Mouse (Mus musculus) T-cell, adult 2 months (primary cell): ENCODE data around the gene Jmjd6.
"Not testable (repeated sequence)": the region's sequence is repeated elsewhere in the genome, so short reads cannot be mapped to it uniquely, and the experiment has no call there.

Source experiments
- DNase-seq: peaks from one replicate; pipeline ENCODE4 v3.0.0; 2022; ENCODE audit warnings: low spot score

Gene Jmjd6

DNA sequence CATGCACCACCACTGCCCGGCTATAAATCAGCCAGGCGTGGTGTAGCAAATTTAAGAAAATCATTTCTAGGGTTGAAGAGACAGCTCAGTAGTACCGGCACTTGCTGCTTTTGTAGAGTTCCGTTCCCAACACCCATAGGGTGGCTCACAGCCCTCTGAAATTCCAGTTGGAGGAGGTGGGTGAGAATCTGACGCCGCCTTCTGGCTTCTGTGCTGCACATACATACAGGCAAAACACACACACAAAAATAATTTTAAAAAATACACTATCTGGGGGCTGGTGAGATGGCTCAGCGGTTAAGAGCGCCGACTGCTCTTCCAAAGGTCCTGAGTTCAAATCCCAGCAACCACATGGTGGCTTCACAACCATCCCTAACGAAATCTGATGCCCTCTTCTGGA, 19.4 kb downstream of the Jmjd6 start:
- not testable (repeated sequence) for DNase-seq

DNA sequence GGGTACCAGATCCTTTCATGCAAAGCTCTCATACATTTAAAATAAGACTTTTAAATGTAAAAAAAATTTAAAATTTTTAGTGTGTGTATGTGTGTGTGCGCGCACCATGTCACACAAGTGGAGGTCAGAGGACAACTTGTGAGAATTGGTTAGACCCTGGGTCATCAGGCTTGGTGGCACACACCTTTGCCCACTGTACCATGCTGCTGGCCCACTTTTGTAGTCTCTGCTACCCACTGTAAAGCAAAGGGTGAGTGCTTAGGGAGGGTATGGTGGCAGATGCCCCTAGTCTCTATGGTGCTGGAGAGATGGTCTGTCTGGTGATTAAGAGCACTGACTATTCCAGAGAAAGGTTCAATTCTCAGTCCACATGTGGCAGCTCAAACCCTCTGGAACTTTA, 20.0 kb downstream of the Jmjd6 start:
- DNase-seq, result no peak

GRCm38 (mm10) chr11:116822626-116823025, 20.6 kb downstream of the Jmjd6 start:
- no peak for DNase-seq

- DNase-seq, result no peak
These were observed 21.0 kb downstream of the Jmjd6 start for GRCm38 (mm10) chr11:116822215-116822614.

- DNase-seq, result no peak
These were observed 21.9 kb downstream of the Jmjd6 start for GRCm38 (mm10) chr11:116821057-116821940.

DNA sequence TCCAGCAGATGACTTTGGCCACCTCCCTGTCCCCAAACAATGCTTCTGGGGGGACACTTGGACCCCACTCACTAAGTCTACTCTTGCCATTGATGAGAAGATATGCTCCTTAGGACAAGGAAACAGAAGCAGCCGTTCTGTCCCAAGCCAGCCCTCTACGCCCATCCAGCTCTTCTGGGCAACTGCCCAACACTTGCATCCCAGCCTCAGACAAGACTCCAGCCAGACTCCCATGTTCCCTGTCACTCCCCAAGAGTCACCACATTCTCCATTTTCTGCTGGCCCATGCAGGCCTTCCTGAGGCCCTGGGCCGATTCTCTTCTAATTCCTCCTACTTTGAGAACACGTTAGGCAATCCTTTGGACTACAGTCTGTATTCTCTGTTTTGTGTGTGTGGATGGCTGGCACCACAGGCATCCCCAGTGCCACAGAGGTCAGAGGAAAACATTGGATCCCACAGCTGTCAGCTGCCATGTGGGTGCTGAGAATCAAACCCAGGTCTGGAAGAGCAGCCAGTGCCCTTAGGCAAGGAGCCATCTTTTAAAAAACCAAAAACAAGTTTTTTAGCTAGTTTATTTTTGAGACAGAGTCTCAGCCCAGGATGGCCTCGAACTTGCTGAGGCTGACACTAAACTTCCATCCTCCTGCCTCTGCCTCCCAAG, 23.2 kb downstream of the Jmjd6 start:
- no peak for DNase-seq

- no peak for DNase-seq
These were observed 24.5 kb downstream of the Jmjd6 start for GRCm38 (mm10) chr11:116818722-116819121.

- no peak for DNase-seq
These were observed 25.7 kb downstream of the Jmjd6 start for GRCm38 (mm10) chr11:116817567-116817966.

- no peak for DNase-seq
These were observed 26.5 kb downstream of the Jmjd6 start for GRCm38 (mm10) chr11:116816769-116817168.

DNA sequence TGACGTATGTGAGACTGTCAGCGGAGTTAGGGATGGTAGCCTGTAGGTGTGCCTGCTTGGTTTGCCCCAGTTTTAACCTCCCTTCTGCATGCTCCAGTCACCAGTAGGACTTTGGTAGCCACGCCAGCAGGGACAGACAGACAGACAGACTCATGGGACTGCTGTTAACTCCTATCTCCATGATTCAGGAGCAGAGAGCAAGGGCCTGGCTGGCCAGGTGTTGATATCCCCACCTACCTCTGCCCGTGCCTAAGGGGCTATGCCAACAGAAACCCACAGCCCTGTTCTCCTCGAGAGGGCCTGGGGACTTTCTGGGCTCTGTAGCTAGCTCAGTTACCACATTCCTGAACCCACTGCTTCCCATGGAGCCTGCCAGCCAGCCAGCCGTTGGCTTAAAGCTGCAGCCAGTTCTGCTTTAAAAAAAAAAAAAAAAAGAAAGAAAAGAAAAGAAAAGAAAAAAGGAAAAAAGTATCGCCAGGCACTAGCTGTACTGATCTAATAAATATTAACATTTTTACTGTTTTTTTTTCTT, 28.3 kb downstream of the Jmjd6 start:
- DNase-seq, result no peak

DNA sequence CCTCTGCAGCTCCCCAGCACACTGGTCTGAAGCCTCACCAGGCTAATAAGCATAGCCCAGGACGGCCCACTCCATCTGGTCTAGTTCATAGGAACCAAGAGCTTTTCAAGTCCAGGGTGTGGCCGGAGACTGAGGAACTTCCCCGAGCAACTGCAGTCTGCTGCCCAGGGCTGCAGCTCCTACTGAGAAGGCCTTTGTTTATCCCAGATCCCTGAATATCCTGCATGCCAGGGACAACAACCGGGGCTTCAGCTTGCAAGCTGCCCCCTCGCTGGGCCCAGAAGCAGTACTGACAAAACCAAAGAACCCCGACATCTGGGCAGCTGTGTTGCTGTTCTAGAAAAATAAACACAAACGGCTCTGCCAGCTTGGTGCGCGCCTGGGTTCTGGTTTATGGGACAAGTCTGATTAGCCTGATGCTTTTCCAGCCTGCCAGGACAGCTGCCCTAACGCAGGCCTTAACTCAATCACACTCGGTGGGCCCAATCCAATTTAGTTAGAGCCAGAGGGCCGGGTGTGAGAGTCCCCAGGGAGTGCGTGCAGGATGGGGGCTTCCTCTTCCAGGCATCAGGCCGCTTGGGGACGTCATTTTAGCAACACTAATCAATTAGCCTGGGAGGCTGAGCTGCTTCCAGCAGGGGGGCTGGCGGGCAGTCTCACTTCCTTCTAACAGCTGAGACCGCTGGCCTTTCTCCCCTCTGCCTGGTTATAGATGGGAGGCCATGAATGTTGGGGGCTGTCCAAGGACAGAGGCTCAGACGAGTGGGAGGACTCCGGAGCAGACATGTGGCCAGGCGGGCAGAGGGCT, 29.0 kb downstream of the Jmjd6 start:
- DNase-seq, result no peak

GRCm38 (mm10) chr11:116813610-116814009, 29.6 kb downstream of the Jmjd6 start:
- no peak for DNase-seq

- no peak for DNase-seq
These were observed 30.3 kb downstream of the Jmjd6 start for GRCm38 (mm10) chr11:116812793-116813529.

GRCm38 (mm10) chr11:116810983-116811901, 32.0 kb downstream of the Jmjd6 start:
- DNase-seq, result peak; percentile 38

DNA sequence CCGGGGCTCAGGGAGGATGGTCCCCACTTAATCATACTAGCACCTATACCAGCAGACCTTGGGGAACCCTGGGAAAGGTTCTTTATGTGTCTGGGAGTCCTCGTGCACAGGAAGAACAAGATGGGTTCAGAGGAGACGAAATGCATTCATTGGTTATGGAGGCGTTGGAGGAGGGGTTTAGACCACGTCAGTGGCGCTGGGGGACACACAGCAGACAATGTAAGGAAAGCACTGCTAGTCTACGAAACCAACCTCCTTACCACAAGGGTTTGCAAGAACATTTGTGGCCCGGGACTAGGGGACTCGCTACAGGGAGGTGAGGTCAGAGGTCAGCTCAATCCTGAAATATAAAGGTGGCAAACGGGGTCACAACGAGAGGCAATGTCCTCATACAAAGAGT, 32.7 kb downstream of the Jmjd6 start:
- no peak for DNase-seq

GRCm38 (mm10) chr11:116809520-116809919, 33.7 kb downstream of the Jmjd6 start:
- no peak for DNase-seq

- no peak for DNase-seq
These were observed 34.3 kb downstream of the Jmjd6 start for GRCm38 (mm10) chr11:116808811-116809395.

DNA sequence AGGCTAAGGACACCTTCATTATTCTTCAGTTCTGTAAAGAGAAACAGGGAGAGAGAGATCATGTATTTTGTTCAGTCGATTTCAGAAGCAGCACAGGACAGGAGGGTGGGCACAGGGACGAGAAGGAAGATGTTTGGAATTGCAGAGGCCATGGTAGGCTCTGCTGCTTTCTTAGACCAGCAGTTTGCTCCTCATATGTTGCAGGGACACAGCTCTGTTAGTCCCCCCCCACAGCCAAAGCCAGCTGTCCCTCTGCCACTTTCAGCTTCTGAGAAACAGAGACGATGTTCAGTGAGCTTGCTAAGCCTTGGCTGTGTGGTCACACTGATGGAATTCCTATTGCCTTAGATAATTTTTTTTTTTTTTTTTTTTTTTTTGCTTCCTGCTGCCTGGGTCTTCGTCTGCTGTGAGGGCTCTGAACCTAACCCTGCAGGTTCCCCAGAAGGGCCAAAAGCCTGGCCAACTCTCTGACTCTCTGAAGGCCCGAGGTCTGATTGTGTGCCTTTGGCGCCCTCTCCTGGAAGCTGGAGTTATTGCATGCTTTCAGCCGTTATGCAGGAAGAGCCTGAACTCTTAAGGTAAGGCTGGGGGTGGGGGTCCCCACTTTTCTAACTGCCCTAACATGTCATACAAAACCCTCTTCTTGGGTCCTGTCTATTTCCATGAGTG, 35.2 kb downstream of the Jmjd6 start:
- DNase-seq, result peak; percentile 58

DNA sequence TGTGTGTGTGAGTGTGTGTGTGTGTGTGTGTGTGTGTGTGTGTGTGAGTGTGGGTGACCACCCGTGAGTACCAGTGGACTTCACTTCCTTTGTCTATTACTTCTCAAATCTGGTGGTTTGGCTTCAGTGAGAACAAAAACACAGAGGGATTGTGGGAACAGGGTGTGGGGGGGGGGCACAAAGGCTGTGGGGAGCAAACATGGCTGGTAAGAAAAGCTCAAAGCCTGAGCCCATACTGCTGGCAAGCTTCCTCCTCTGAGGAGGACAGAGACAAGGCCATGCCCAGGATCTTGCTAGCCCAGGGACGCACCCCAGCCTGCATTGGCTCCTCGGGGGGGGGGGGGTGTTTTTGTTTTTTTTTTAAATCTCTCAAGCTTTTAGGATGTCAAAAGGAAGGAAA, 35.7 kb downstream of the Jmjd6 start:
- DNase-seq, result no peak

DNA sequence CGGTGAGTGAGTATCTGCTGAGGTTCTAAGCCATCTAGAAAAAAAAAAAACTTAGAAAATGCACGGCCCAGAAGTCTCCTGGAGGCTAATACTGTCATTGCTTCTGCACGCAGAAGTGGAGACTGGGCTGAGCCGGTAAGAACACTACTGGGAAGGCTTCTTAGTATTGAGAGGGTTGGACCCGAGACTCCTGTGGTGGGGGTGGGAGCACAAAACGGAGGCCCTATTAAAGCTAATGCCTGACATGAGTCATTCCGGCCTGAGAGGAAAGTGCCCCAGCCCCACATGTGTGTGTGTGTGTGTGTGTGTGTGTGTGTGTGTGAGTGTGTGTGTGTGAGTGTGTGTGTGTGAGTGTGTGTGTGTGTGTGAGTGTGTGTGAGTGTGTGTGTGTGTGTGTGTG, 36.1 kb downstream of the Jmjd6 start:
- DNase-seq, result no peak
